Mouse (Mus musculus) stomach, postnatal 0 days (tissue): ENCODE measurements at regions not wholly inside any gene's neighbourhood (a gene's known extent, or its start where the extent isn't known, plus 50 kb on each side); places are given as distances from the start of the nearest gene placed in this dataset.

ENCODE experiments used
- ATAC-seq: fragments of 200-750 bp; cut with Nextera tagmentation; 2 replicates; pipeline ENCODE4 v1.8.0; 2017; ENCODE audit not compliant: low FRiP score, low TSS enrichment
- DNase-seq: peaks from one replicate; pipeline ENCODE4 v3.0.0-alpha.2; 2016; ENCODE audit warnings: low spot score
- H3K27ac ChIP-seq: fragments of 300-500 bp; sonication (generic); replicated peaks from 2 replicates; pipeline ENCODE4 v1.5.1; 2014; ENCODE audit warnings: mild to moderate bottlenecking, control low read depth
- H3K27me3 ChIP-seq: fragments of 300-500 bp; sonication (generic); 2 replicates; pipeline ENCODE4 v1.6.1; 2014; ENCODE audit warnings: low read length; ENCODE audit not compliant: control insufficient read depth, insufficient read depth
- H3K36me3 ChIP-seq: fragments of 300-500 bp; sonication (generic); 2 replicates; pipeline ENCODE4 v1.6.1; 2014; ENCODE audit warnings: low read length, mixed read lengths; ENCODE audit not compliant: control insufficient read depth, insufficient read depth
- H3K4me1 ChIP-seq: fragments of 300-500 bp; sonication (generic); replicated peaks from 2 replicates; pipeline ENCODE4 v1.6.1; 2014; ENCODE audit warnings: antibody characterized with exemption; ENCODE audit not compliant: control insufficient read depth, insufficient read depth
- H3K4me2 ChIP-seq: fragments of 300-500 bp; sonication (generic); replicated peaks from 2 replicates; pipeline ENCODE4 v1.6.1; 2014; ENCODE audit warnings: low read depth, mild to moderate bottlenecking, control low read depth, moderate library complexity
- H3K4me3 ChIP-seq: fragments of 300-500 bp; sonication (generic); 2 replicates; pipeline ENCODE4 v1.5.1; 2014; ENCODE audit warnings: low read depth, low read length, control low read depth
- H3K9ac ChIP-seq: fragments of 300-500 bp; sonication (generic); 2 replicates; pipeline ENCODE4 v1.6.1; 2014; ENCODE audit warnings: mild to moderate bottlenecking, low read length, control low read depth, mixed read lengths
- H3K9me3 ChIP-seq: fragments of 300-500 bp; sonication (generic); 2 replicates; pipeline ENCODE4 v1.6.1; 2016; ENCODE audit warnings: low read length; ENCODE audit not compliant: control insufficient read depth
- CTCF ChIP-seq: IDR thresholded peaks from 2 replicates; pipeline ENCODE4 v1.5.1; 2016; ENCODE audit warnings: antibody characterized with exemption, low read depth, mild to moderate bottlenecking, moderate library complexity
- EP300 ChIP-seq: optimal IDR thresholded peaks from 2 replicates; pipeline ENCODE3; 2016; ENCODE audit warnings: antibody characterized with exemption
- WGBS: fragments of 180-500 bp; shearing (Covaris S2); extraction: QIAGEN DNeasy Blood & Tissue Kit; methylation state at CpG from one replicate; pipeline ENCODE4 v1.1.7; 2014; 5-methylcytosine and 5-hydroxymethylcytosine counted together

DNA sequence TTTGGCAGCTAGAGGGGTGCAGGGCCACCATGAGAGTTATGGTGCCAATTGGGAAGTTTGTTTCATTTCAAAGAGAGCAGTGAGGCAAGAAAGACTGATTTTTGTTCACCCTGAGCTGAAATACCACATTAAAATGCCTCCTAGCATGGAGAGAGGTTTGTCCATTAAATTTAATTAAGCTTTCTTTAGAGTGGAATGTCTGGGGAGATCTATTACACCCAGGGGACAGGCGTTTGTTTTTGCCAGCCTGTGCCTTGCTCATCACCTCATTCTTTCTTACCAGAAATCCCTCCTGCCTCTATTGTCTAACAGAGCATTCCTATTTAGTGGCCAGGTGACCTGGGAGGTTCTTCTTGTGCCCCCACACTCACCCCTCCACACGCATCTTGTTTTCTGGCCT lies 55.2 kb upstream of the Rcn1 start:
- Histone ChIP-seq H3K9me3 (no peaks in the 10 kb centered on the region), H3K4me2 (no peak overlapping the region), H3K36me3 (no peaks in the 10 kb centered on the region), H3K4me3 (no peak overlapping the region), H3K27me3 (no peaks in the 10 kb centered on the region), H3K27ac (no peak overlapping the region), H3K4me1 (no peaks in the 10 kb centered on the region), H3K9ac (no peak overlapping the region)
- 50% methylated on average over 2 of the region's 2 CpGs for WGBS
- DNase-seq = no peak
- ATAC-seq = no peak
- TF ChIP-seq EP300 (no peak), CTCF (no peak)

DNA sequence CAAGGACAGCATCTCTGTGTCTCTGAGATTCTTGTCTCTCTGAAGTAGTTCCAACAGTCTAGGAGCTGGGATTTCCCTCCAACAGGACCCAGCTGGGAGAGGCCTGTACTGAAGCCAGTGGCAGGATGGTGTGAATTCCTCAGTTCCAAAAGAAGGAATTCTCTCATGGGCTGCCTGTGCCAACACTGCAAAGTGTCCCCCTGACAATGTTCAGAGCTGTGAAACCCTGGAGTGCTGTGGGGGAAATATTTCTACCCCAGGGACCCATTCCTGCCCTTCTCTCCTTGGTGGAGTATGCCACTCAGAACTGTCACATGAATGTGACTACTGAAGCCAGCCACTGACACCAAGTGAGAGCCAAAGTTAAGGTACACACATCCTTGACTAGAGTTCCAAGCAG lies 55.7 kb upstream of the Rcn1 start:
- Histone ChIP-seq H3K4me1 (no peaks in the 10 kb centered on the region), H3K9me3 (no peaks in the 10 kb centered on the region), H3K27me3 (no peaks in the 10 kb centered on the region), H3K27ac (no peak overlapping the region), H3K9ac (no peak overlapping the region), H3K4me3 (no peak overlapping the region), H3K4me2 (no peak overlapping the region), H3K36me3 (no peaks in the 10 kb centered on the region)
- no peak for ATAC-seq
- TF ChIP-seq CTCF (no peak), EP300 (no peak)
- no peak for DNase-seq

DNA sequence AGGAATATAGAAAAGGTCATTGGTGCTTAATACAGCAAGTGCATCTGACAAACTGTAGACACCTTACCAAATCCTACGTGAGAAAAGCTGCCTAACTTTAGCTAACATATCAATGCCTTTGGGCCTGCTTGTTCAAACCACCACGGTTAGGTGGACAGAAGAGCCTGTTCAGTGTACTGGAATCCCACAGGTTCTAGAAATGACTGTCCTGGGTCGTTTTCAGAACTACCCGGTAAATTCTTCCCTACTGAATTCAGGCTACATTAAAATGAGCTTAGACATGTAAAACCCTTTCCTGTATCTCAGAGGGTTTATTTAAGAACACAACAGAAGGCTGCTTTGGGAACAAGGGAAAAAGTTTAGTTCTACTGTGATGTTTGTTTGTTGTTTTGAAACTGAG lies 59.5 kb upstream of the Rcn1 start:
- 82% methylated on average over 4 of the region's 4 CpGs for WGBS
- Histone ChIP-seq H3K4me1 (no peaks in the 10 kb centered on the region), H3K4me3 (no peak overlapping the region), H3K27ac (no peak overlapping the region), H3K9ac (no peak overlapping the region), H3K36me3 (no peaks in the 10 kb centered on the region), H3K4me2 (no peak overlapping the region), H3K27me3 (no peaks in the 10 kb centered on the region), H3K9me3 (no peaks in the 10 kb centered on the region)
- TF ChIP-seq CTCF (no peak), EP300 (no peak)
- DNase-seq = no peak
- no peak for ATAC-seq

DNA sequence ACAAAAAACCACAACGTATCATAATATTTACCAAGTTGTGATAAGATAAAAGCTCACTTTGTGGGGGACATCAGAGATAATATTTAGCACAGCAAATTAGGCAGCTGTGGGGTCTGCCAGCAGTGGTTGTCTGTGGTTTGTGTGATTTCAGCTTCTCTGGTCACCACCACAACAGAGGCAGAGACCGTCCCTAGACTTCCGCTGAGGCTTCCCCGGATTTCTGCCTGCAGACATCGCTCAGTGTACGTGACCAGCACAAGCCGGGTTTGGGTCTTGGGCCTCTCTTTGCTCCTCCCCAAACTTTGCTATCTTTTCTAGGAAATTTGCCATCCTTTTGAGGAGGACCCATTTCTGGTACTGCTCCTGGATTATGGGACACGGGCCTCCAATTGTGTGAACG lies 60.4 kb upstream of the Rcn1 start:
- no peak for ATAC-seq
- H3K27ac ChIP-seq = no peak overlapping the region
- no peak overlapping the region for H3K4me2 ChIP-seq
- no peaks in the 10 kb centered on the region for H3K9me3 ChIP-seq
- TF ChIP-seq CTCF (no peak), EP300 (no peak)
- H3K4me3 ChIP-seq = no peak overlapping the region
- H3K4me1 ChIP-seq = no peaks in the 10 kb centered on the region
- H3K9ac ChIP-seq = no peak overlapping the region
- no peak for DNase-seq
- WGBS = 74% methylated on average over 9 of the region's 9 CpGs
- no peaks in the 10 kb centered on the region for H3K36me3 ChIP-seq
- H3K27me3 ChIP-seq = no peaks in the 10 kb centered on the region

DNA sequence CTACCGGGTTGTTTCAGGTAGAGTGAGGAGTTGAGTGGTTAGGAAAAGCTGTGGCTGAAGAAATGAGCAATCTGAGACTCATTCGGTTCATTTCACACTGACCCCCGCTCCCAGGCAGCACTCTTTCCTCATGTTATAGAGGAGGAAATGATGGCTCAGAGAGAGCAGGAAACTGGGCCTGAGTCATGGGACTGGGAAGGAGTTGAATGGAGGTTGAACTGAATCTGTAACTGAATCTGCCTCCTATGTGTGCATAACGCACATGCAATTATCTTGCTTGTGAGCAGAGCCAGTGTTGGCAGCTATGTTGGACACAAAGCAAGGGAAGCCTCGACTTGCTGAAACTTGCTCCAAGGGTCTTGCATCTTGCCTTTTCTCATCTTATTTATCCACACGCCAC lies 66.5 kb upstream of the Rcn1 start:
- H3K9ac ChIP-seq = no peak overlapping the region
- no peak for DNase-seq
- ATAC-seq = no peak
- no peak overlapping the region for H3K27ac ChIP-seq
- WGBS = 79% methylated on average over 6 of the region's 6 CpGs
- H3K4me3 ChIP-seq = no peak overlapping the region
- H3K36me3 ChIP-seq = no peaks in the 10 kb centered on the region
- H3K27me3 ChIP-seq = no peaks in the 10 kb centered on the region
- no peaks in the 10 kb centered on the region for H3K4me1 ChIP-seq
- H3K9me3 ChIP-seq = no peaks in the 10 kb centered on the region
- no peak overlapping the region for H3K4me2 ChIP-seq
- no peak for TF ChIP-seq CTCF
- no peak for TF ChIP-seq EP300

DNA sequence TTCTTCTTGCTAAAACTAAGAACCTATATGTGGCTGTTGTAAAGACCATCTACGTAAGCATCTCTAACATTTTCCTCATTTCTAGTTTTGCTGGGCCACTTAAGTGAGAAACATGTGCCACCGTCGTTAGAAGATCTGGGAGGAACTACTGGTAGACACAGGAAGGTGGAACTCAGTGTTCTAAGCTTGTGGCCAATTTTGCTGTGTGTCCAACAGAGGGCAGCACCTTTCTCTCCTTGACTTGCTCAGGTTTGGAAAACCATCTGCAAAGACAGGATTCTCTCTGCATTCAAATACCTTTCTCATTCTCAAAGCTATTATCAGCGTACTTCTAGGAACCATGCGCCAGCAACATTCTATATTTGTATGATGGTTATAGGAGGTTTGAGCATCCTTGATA lies 69.8 kb upstream of the Rcn1 start:
- DNase-seq (peak; percentile 29), ATAC-seq (no peak)
- Histone ChIP-seq H3K36me3 (no peaks in the 10 kb centered on the region), H3K4me2 (no peak overlapping the region), H3K4me1 (no peaks in the 10 kb centered on the region), H3K4me3 (no peak overlapping the region), H3K27me3 (no peaks in the 10 kb centered on the region), H3K9me3 (no peaks in the 10 kb centered on the region), H3K9ac (no peak overlapping the region), H3K27ac (no peak overlapping the region)
- TF ChIP-seq EP300 = no peak
- peak; percentile 76 for TF ChIP-seq CTCF
- WGBS = 34% methylated on average over 5 of the region's 5 CpGs
